Mouse (Mus musculus): ENCODE data around the gene Tbc1d10b. TPM values are rescaled to one million over a fixed set of nuclear protein-coding genes. Genes with fewer than 3 reads are reported as not detected.

The Tbc1d10b gene
- polyA plus RNA-seq, 1 experiment = 70.4 TPM

GRCm38 (mm10) chr7:127209851-127210250 is 1.6 kb upstream of the Tbc1d10b start:
- Histone ChIP-seq H3K4me1 (ENCODE audit: control insufficient read depth, insufficient read depth, low read length) (peaks cover 2% of the 10 kb centered on the region; the same call in 1 of the 2 replicates), H3K4me3 (ENCODE audit: insufficient read depth, low read length) (no peak overlapping the region), H3K27ac (ENCODE audit: insufficient read depth, low read length) (peak overlapping the region; percentile 57)
- TF ChIP-seq POLR2A (IDR thresholded peaks at IDR 0.05; ENCODE audit: extremely low read depth, insufficient read depth, low read length) (no peak), CTCF (IDR thresholded peaks at IDR 0.05; ENCODE audit: extremely low read depth, insufficient read depth, low read length) (no peak)

GRCm38 (mm10) chr7:127208553-127209438 is 528 bp upstream of the Tbc1d10b start, which contains the start of gene Mylpf:
Mylpf (plus strand) TSS chr7:127208890.
- H3K4me3 ChIP-seq (ENCODE audit: insufficient read depth, low read length) = peak within 1 kb of the TSS; percentile 61
- TF ChIP-seq POLR2A (IDR thresholded peaks at IDR 0.05; ENCODE audit: extremely low read depth, insufficient read depth, low read length) (peak; percentile 99), CTCF (IDR thresholded peaks at IDR 0.05; ENCODE audit: extremely low read depth, insufficient read depth, low read length) (peak; percentile 54)
- H3K4me1 ChIP-seq (ENCODE audit: control insufficient read depth, insufficient read depth, low read length) = peaks cover 2% of the 10 kb centered on the region; the same call in 1 of the 2 replicates
- H3K27ac ChIP-seq (ENCODE audit: insufficient read depth, low read length) = peak within 1 kb of the TSS; percentile 5

GRCm38 (mm10) chr7:127207374-127208294 is 634 bp downstream of the Tbc1d10b start:
- TF ChIP-seq POLR2A (IDR thresholded peaks at IDR 0.05; ENCODE audit: extremely low read depth, insufficient read depth, low read length) = no peak
- no peak for TF ChIP-seq CTCF (IDR thresholded peaks at IDR 0.05; ENCODE audit: extremely low read depth, insufficient read depth, low read length)
- Histone ChIP-seq H3K4me1 (ENCODE audit: control insufficient read depth, insufficient read depth, low read length) (peaks cover 2% of the 10 kb centered on the region; the same call in 1 of the 2 replicates), H3K4me3 (ENCODE audit: insufficient read depth, low read length) (peak overlapping the region; percentile 61), H3K27ac (ENCODE audit: insufficient read depth, low read length) (0 out of 2 replicates have a peak overlapping the region, but pooled peaks have one; percentile 4)

DNA sequence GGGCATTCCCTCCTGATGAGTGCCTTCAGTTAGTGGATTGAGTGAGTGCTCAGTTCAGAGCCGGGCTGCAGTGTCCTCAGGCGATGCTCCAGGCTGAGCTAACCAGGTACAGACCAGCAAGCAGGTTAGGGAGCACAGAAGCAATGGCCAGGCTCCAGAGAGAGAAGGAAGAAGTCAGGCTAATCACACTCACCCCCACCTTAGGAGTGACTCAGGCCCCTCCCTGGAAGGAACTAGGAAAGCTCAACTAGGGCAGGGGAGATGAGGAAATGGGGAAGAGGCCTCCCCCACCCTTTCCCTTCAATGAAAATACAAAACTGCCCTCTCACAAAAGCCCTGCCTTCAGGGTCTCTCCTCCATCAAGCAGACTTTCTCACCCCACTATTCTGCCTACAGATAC is 1.7 kb downstream of the Tbc1d10b start:
- peak overlapping the region; percentile 61 for H3K4me3 ChIP-seq (ENCODE audit: insufficient read depth, low read length)
- TF ChIP-seq CTCF (IDR thresholded peaks at IDR 0.05; ENCODE audit: extremely low read depth, insufficient read depth, low read length) = no peak
- TF ChIP-seq POLR2A (IDR thresholded peaks at IDR 0.05; ENCODE audit: extremely low read depth, insufficient read depth, low read length) = no peak
- peaks cover 2% of the 10 kb centered on the region; the same call in 1 of the 2 replicates for H3K4me1 ChIP-seq (ENCODE audit: control insufficient read depth, insufficient read depth, low read length)
- no peak overlapping the region for H3K27ac ChIP-seq (ENCODE audit: insufficient read depth, low read length)

DNA sequence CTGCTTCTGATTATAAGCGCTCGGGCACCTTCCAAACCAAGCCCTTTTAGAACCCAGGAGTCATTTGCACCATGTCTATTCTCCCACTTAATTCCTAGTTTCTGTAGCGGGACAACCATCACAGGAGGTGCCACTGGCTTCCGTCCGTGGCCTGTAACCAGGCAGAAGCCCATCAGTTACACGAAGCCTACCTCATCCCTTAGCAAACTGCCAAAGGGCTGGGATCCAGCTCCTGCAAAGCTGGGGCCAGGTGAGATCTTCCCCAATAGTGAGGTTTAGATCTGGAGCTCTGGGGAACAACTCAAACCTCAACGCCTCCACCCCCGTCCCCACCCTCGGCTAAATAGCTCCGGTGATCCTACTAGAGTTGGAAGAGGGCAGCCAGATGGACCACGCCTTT is 11.8 kb downstream of the Tbc1d10b start:
- no peak overlapping the region for H3K27ac ChIP-seq (ENCODE audit: insufficient read depth, low read length)
- TF ChIP-seq POLR2A (IDR thresholded peaks at IDR 0.05; ENCODE audit: extremely low read depth, insufficient read depth, low read length) (no peak), CTCF (IDR thresholded peaks at IDR 0.05; ENCODE audit: extremely low read depth, insufficient read depth, low read length) (no peak)

DNA sequence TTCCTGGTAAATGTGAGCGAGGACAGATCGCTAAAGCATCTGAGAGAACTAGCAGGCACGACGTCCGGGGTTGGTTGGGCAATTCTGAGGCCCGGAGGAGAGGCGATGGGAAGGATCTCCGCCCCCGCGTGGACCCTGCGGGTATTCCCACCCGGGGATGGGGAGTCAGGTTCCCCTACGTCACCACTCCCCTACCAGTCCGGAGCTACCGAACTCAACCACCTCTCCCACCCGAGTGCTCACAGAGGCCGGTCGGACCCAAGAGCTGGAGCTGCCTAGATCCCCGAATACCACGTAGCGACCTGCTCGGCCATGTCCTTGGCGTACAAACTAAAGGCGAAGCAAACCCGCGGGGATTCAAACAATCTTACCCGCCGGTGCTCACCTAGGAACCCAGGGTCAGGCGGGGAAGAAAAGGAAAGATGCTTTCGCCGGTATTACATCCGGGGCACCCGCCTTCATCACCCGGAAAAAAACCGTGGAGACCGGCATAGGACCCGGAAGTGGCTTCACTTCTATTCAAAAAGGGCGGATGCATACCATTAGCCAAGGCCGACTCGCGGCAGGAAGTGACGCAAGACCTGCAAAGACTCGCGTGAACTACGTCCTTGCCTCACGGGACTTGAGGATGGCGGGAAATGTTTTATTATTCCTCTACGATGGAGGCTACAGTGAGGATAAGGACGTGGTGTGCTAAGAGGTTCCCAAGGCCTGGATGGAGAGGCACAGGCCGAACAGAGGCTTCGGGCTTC is 12.5 kb downstream of the Tbc1d10b start, which contains the start of gene Cd2bp2:
TSS of gene Cd2bp2 (minus strand) at position 507 of the 752 bp plus-strand sequence.
- TF ChIP-seq POLR2A (IDR thresholded peaks at IDR 0.05; ENCODE audit: extremely low read depth, insufficient read depth, low read length) (peak; percentile 56), CTCF (IDR thresholded peaks at IDR 0.05; ENCODE audit: extremely low read depth, insufficient read depth, low read length) (no peak)
- peaks cover 2% of the 10 kb centered on the region; the same call in 1 of the 2 replicates for H3K4me1 ChIP-seq (ENCODE audit: control insufficient read depth, insufficient read depth, low read length)
- H3K4me3 ChIP-seq (ENCODE audit: insufficient read depth, low read length) = peak within 1 kb of the TSS; percentile 66
- H3K27ac ChIP-seq (ENCODE audit: insufficient read depth, low read length) = no peak within 1 kb of the TSS; the same call in 1 of the 2 replicates

More for the DNA sequence above, 11.8 kb downstream of the Tbc1d10b start:
- peaks cover 2% of the 10 kb centered on the region; the same call in 1 of the 2 replicates for H3K4me1 ChIP-seq (ENCODE audit: control insufficient read depth, insufficient read depth, low read length)
- peak overlapping the region; percentile 66; the same call in 1 of the 2 replicates for H3K4me3 ChIP-seq (ENCODE audit: insufficient read depth, low read length)

GRCm38 (mm10) chr7:127194633-127195029 is 13.6 kb downstream of the Tbc1d10b start:
- TF ChIP-seq POLR2A (IDR thresholded peaks at IDR 0.05; ENCODE audit: extremely low read depth, insufficient read depth, low read length) = no peak
- no peak for TF ChIP-seq CTCF (IDR thresholded peaks at IDR 0.05; ENCODE audit: extremely low read depth, insufficient read depth, low read length)
- H3K4me1 ChIP-seq (ENCODE audit: control insufficient read depth, insufficient read depth, low read length) = peaks cover 2% of the 10 kb centered on the region; the same call in 1 of the 2 replicates
- H3K27ac ChIP-seq (ENCODE audit: insufficient read depth, low read length) = no peak overlapping the region
- peak overlapping the region; percentile 66 for H3K4me3 ChIP-seq (ENCODE audit: insufficient read depth, low read length)

GRCm38 (mm10) chr7:127194011-127194632 is 14.1 kb downstream of the Tbc1d10b start:
- Histone ChIP-seq H3K4me3 (ENCODE audit: insufficient read depth, low read length) (no peak overlapping the region), H3K4me1 (ENCODE audit: control insufficient read depth, insufficient read depth, low read length) (peaks cover 2% of the 10 kb centered on the region; the same call in 1 of the 2 replicates), H3K27ac (ENCODE audit: insufficient read depth, low read length) (no peak overlapping the region)
- TF ChIP-seq POLR2A (IDR thresholded peaks at IDR 0.05; ENCODE audit: extremely low read depth, insufficient read depth, low read length) (no peak), CTCF (IDR thresholded peaks at IDR 0.05; ENCODE audit: extremely low read depth, insufficient read depth, low read length) (no peak)
